Mouse (Mus musculus) cortical plate, adult 2 months (tissue): ENCODE results near the gene Ppp1r12c.

Source experiments
- CTCF ChIP-seq: fragments of 200-500 bp; IDR thresholded peaks from 2 replicates; pipeline ENCODE4 v1.5.1; 2011; ENCODE audit warnings: mild to moderate bottlenecking, control low read depth, low read length; ENCODE audit not compliant: insufficient read depth; ENCODE audit errors: extremely low read depth
- POLR2A ChIP-seq: fragments of 200-500 bp; IDR thresholded peaks from 2 replicates; pipeline ENCODE4 v1.6.1; 2011; ENCODE audit warnings: mild to moderate bottlenecking, low read length, control low read depth; ENCODE audit not compliant: insufficient read depth; ENCODE audit errors: extremely low read depth

DNA sequence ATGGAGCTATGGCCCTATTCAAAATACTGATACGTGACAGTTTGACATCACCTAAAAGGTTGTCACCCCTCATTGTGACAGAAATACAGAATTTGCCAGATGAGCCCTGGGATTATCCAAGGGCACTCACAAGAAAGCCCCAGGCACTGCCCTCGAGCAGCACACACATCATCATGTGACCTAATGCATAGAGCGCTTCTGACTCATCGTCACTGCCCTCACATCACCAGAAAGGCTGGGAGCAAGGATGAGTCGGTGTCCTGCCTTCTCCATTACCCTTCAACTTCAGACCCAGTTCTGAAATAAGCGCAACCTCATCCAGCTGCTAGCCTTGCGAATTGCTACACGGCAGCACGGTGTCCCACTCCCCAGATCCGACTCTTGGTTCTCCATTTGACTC, 60.9 kb downstream of the Ppp1r12c start:
- TF ChIP-seq POLR2A = no peak
- TF ChIP-seq CTCF = no peak
